Mouse (Mus musculus) B cell, adult 2 months (primary cell): ENCODE measurements around the gene Ndufv3.
A peak's percentile ranks its signal among the peaks of the same experiment; 100 is the strongest.

Source experiments
- DNase-seq, 2 experiments: peaks; one replicate each; pipeline ENCODE4 v3.0.0; 2022

The Ndufv3 gene

GRCm38 (mm10) chr17:31519946-31520838 is at the start of gene Ndufv3, which contains the start of gene Wdr4:
Ndufv3 (plus strand) TSS chr17:31520115.
Wdr4 (minus strand) TSS chr17:31519980.
- peak; percentile 99 for DNase-seq

DNA sequence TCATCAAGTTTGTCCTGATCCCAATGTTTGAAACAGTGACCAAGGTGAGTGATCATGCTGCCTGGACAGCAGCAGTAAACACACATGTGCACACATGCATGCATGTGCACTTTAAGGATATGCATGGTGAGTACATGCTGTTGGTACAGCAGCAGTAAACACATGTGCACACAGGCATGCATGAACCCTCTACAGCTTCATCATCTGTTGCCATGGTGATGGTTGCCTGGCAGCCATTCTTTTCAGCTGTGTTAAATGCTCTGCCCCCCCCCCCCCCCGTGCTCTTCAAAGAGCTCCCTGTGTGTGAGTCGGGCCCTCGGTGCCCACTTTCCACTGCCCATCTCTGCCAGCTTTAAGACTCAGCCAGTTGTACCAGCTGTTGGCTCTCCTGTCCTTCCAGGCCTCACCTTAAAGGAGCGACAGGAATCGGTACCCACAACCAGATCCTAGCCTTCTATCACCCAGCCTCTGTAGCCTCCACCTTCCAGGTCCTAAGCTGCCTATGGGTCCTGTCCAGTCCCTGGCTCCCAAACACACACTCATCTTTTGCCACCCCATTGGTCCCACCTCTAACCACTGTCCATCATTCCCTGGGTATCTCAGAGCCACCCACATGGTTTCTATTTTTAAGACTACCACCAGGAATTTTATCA is 49.0 kb upstream of the Ndufv3 start:
- no peak for DNase-seq

DNA sequence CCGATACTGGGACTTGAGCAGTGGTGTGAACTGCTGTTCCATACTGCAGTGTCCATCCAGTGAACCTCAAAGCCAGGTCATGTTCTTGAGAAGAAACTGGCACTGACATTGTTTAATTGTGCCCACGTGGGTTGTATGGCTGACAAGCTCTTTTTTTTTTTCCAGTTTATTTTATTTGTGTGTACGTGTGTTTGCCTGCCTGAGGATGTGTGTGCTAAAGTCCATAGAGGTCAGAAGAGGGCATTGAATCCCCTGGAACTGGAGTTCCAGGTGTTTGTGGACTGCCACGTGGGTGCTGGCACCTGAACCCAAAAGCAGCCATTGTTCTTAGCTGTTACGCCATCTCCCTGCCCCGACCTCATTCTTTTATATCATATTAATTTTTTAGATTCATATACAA is 45.5 kb upstream of the Ndufv3 start:
- no peak for DNase-seq

- DNase-seq = no peak
These were observed 41.3 kb upstream of the Ndufv3 start for GRCm38 (mm10) chr17:31478606-31479005.

- no peak for DNase-seq
These were observed 40.6 kb upstream of the Ndufv3 start for GRCm38 (mm10) chr17:31479108-31479844.

DNA sequence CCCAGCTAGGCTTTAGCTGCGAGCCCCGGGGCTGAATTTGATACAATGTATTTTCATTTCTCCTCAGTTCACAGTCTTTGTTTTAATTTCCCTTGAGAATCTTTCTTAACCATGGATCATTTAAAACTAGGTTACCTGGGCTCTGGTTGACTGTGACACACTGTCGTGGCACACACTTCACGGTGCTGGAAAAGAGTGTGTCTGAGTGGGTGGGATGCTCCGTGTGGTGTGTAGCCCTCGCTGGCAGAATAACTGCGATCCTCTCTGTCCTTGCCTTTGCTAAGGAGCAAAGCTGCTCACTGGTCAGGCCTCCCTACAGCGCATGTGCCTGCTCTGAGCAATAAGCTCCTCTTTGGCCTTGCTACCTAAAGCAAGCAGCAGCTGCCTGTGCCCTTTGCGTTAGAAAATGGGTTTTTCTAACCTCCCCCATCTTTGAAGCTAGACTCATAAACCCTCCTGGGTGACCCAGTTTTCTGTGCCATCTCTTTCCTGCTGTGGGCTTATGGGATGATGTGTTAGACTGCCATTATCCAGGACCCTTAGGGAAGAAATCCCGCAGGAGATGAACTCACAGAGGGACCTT is 33.2 kb upstream of the Ndufv3 start:
- DNase-seq = no peak

GRCm38 (mm10) chr17:31487433-31488060 is 32.4 kb upstream of the Ndufv3 start:
- no peak for DNase-seq

DNA sequence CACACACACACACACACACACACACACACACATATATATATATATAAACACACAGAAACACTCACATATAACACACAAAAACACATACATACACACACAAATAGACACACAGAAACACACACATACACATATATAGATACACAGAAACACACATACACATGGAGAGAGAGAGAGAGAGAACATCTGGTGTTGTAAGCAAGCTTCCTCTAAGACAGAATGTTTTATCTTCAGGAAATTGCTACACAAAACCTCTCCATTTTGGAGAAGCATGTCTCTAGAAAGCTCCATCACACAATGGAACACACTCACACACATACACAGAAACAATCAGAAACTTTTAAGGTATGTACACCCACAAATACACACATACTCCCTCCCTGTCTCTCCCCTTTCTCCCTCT is 28.6 kb upstream of the Ndufv3 start:
- DNase-seq = no peak

GRCm38 (mm10) chr17:31492416-31492815 is 27.5 kb upstream of the Ndufv3 start:
- DNase-seq = peak; percentile 77

- no peak for DNase-seq
These were observed 24.9 kb upstream of the Ndufv3 start for GRCm38 (mm10) chr17:31494989-31495388.

- no peak for DNase-seq
These were observed 22.2 kb upstream of the Ndufv3 start for GRCm38 (mm10) chr17:31497726-31498125.

DNA sequence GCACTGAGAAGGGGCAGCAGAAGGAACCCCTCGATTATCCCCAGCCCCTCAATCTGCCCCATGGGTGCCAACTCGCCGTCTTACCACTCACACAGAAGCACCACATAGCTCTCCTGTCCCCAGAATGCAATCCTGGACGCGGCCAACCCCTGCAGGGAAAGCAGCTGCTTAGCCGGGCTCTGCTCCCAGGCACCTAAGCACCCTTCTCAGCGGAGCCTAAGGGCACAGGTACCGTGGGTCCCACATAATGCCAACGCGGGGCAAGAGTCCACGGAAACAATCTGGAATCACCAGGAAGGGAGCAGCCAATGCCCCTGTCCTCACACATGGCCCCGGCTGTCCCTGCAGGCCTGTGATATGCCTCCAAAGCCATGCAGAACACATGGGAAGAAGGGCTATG is 20.2 kb upstream of the Ndufv3 start:
- no peak for DNase-seq

DNA sequence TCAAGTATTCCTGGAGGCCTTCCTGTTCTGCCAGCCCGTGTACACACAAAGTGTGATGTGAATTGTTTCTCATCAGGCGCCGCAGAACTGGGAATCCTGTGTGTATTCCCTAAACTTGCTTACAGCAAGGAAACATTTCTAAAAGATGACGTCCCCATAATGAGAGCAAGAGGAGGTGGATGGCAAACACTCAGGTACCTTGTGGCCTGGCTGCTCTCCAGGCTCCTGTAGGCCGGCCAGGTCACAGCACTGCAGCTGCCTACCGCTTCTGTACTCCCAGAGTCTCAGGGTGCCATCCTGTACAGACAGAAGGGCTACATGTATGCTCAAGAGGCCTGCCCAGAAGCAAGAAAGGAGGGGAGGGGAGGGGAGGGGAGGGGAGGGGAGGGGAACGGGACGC is 19.5 kb upstream of the Ndufv3 start:
- DNase-seq = no peak

- no peak for DNase-seq
These were observed 19.0 kb upstream of the Ndufv3 start for GRCm38 (mm10) chr17:31500908-31501307.

DNA sequence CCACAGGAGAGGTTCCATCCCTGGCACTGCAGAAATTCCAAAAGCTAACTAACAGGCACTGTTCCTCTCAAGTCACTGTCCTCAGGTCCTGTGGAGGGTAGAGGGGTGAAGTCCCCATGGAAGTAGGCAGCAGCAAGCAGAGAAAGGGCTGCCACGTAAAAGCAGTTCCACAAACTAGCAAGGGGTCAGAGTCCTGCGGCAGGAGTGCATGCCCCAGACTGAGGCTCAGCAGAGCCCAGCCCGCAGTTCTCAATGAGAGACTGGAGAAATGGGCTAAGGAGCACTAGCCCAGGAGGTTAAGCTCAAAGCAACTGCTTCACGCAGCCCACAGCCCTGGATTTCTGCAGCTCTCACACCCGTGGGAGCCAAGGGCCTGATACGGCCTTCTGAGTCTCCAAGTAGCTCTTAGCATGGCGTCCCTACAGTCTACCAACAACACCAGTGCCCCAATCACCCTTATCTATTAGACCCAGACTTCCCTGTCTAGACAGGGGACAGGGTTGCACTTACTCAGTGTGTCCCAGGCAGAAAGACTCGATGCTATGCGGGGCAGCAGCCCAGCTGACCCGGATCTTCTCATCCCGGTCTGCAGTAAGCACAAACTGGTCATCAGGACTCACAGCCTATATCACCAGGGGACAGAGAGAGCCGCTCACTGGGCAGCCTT is 17.5 kb upstream of the Ndufv3 start:
- no peak for DNase-seq

- DNase-seq = no peak
These were observed 16.6 kb upstream of the Ndufv3 start for GRCm38 (mm10) chr17:31503337-31503736.

DNA sequence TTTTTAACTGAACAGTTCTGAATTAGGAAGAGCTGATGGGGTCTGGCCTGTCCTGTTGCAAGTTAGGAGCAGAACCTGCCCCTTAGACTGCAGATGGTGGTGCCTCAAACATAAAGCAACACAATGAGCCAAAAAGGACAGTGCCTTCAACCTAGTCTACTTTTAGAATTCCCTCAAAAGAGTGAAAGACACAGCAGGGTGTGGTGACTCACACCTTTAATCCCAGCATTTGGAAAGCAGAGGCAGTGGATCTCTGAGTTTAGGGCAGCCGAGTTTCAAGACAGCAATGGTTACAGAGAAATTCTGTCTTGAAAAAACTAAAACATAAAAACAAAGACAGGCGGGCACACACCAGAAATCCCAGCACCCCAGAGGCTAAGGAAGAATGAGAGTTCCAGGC is 16.0 kb upstream of the Ndufv3 start:
- no peak for DNase-seq

DNA sequence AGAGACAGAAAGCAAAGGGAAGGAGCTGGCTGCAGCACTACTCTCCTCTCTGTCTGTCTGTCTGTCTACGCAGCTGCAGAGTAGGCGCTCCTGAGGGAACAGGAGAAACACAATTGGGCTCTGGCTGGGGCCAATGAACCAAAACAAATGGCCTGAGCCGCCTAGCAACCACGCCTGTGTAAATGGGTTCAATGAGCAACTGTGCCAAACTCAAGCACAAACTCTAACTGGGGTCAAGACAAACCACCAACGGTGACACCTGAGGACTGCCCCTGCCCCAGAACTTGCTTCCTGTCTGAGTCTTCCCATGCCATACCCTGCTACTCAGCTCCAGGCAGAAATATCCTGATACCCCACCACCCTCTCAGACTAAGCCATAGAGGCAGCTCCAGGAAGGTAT is 14.9 kb upstream of the Ndufv3 start:
- no peak for DNase-seq

- DNase-seq = no peak
These were observed 13.6 kb upstream of the Ndufv3 start for GRCm38 (mm10) chr17:31506282-31506681.

- no peak for DNase-seq
These were observed 9.0 kb upstream of the Ndufv3 start for GRCm38 (mm10) chr17:31510944-31511343.

DNA sequence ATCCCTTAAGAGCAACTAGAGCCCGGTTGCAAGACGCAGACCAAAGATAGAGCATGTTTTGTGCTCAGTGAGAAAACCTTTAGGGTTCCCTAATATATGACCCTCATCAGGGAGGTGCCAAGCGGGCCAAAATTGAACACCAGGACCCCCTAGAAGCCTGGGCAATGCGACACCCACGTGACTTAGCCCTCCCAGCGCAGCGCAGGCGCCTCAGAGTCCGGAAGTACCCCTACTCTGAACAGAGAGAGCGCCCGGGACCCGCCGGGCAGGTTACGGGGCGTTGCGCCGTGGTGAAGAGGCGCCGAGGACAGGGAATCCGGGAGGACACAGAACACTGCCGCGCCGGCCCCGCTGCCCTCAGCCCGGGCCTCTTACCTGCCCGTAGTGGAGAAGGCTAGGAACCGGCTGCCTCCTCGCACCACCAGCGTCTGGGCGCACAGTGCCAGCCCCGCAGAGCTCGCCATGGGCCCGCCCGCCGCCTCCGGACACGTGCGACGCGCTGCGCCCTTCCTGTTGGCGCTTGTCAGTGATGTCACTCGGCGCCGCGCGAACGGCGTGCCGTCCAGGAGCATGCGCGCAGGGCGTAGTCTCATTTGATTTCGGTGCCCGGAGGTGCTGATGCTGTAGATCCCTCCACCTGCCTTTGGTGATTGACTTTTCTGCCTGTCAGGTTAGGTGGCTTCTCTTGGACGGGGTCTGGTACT is 8.0 kb upstream of the Ndufv3 start:
- DNase-seq = peak; percentile 89 to 91
